Mouse (Mus musculus) lung, postnatal 0 days (tissue): ENCODE data around the gene Frmd8.

Experiments used
- CTCF ChIP-seq: IDR thresholded peaks from 2 replicates; pipeline ENCODE4 v1.5.1; 2016; ENCODE audit warnings: antibody characterized with exemption, mild to moderate bottlenecking
- EP300 ChIP-seq: IDR thresholded peaks from 2 replicates; pipeline ENCODE4 v1.6.1; 2016; ENCODE audit warnings: antibody characterized with exemption, mild to moderate bottlenecking, control low read depth

GRCm38 (mm10) chr19:5862335-5863085 is 12.6 kb downstream of the Frmd8 start:
- TF ChIP-seq CTCF: no peak; the same call in 1 of the 2 replicates
- no peak for TF ChIP-seq EP300
